Mouse (Mus musculus): Measurements from ENCODE around the gene Rapgef5. TPM values are rescaled to one million over a fixed set of nuclear protein-coding genes. Genes with fewer than 3 reads are reported as not detected.

Rapgef5 gene
- polyA plus RNA-seq, 1 experiment from 2014 or later = 52.1 TPM

GRCm38 (mm10) chr12:117632133-117632532 is 115.9 kb downstream of the Rapgef5 start:
- Histone ChIP-seq H3K27me3 (replicated peaks; ENCODE audit: insufficient read depth, low read length) (no peaks in the 10 kb centered on the region), H3K36me3 (ENCODE audit: insufficient read depth, low read length) (no peaks in the 10 kb centered on the region), H3K4me2 (replicated peaks; ENCODE audit: low read depth, low read length) (no peak overlapping the region), H3K9me3 (ENCODE audit: low read length) (no peaks in the 10 kb centered on the region), H3K4me1 (ENCODE audit: insufficient read depth, low read depth, low read length) (no peaks in the 10 kb centered on the region), H3K9ac (replicated peaks; ENCODE audit: low read depth) (no peak overlapping the region), H3K27ac (ENCODE audit: low read length) (no peak overlapping the region), H3K4me3 (ENCODE audit: low read depth, low read length) (no peak overlapping the region)
- TF ChIP-seq EP300 (IDR thresholded peaks at IDR 0.05) (peak; percentile 62), CTCF (IDR thresholded peaks at IDR 0.05) (0 out of 2 replicates have a peak, but pooled peaks have one; percentile 2)
- DNase-seq (ENCODE audit: low spot score) = no peak
- WGBS = 43% methylated on average over 1 of the region's 1 CpGs
- peak; percentile 28; the same call in 1 of the 2 replicates for ATAC-seq

- H3K4me1 ChIP-seq (ENCODE audit: insufficient read depth, low read depth, low read length) = no peaks in the 10 kb centered on the region; the same call in 1 of the 2 replicates
- no peak for DNase-seq (ENCODE audit: low spot score)
- H3K9me3 ChIP-seq (ENCODE audit: low read length) = no peaks in the 10 kb centered on the region
- no peak overlapping the region for H3K4me2 ChIP-seq (replicated peaks; ENCODE audit: low read depth, low read length)
- 62% methylated on average over 2 of the region's 2 CpGs for WGBS
- no peak overlapping the region for H3K4me3 ChIP-seq (ENCODE audit: low read depth, low read length)
- no peaks in the 10 kb centered on the region for H3K27me3 ChIP-seq (replicated peaks; ENCODE audit: insufficient read depth, low read length)
- no peaks in the 10 kb centered on the region for H3K36me3 ChIP-seq (ENCODE audit: insufficient read depth, low read length)
- TF ChIP-seq CTCF (IDR thresholded peaks at IDR 0.05) = no peak
- no peak overlapping the region for H3K9ac ChIP-seq (replicated peaks; ENCODE audit: low read depth)
- no peak for ATAC-seq
- no peak overlapping the region for H3K27ac ChIP-seq (ENCODE audit: low read length)
These were observed 120.0 kb downstream of the Rapgef5 start for GRCm38 (mm10) chr12:117636139-117636772.

GRCm38 (mm10) chr12:117636969-117637368 is 120.7 kb downstream of the Rapgef5 start:
- H3K36me3 ChIP-seq (ENCODE audit: insufficient read depth, low read length) = no peaks in the 10 kb centered on the region
- 46% methylated on average over 6 of the region's 6 CpGs for WGBS
- no peaks in the 10 kb centered on the region for H3K9me3 ChIP-seq (ENCODE audit: low read length)
- TF ChIP-seq EP300 (IDR thresholded peaks at IDR 0.05) (no peak), CTCF (IDR thresholded peaks at IDR 0.05) (no peak)
- no peaks in the 10 kb centered on the region; the same call in 1 of the 2 replicates for H3K4me1 ChIP-seq (ENCODE audit: insufficient read depth, low read depth, low read length)
- ATAC-seq (peak; percentile 38; the same call in 1 of the 2 replicates), DNase-seq (ENCODE audit: low spot score) (peak; percentile 21)
- H3K9ac ChIP-seq (replicated peaks; ENCODE audit: low read depth) = no peak overlapping the region
- H3K4me3 ChIP-seq (ENCODE audit: low read depth, low read length) = no peak overlapping the region
- no peaks in the 10 kb centered on the region for H3K27me3 ChIP-seq (replicated peaks; ENCODE audit: insufficient read depth, low read length)
- H3K27ac ChIP-seq (ENCODE audit: low read length) = no peak overlapping the region
- H3K4me2 ChIP-seq (replicated peaks; ENCODE audit: low read depth, low read length) = no peak overlapping the region

GRCm38 (mm10) chr12:117638833-117639232 is 122.6 kb downstream of the Rapgef5 start:
- H3K4me1 ChIP-seq (ENCODE audit: insufficient read depth, low read depth, low read length) = no peaks in the 10 kb centered on the region; the same call in 1 of the 2 replicates
- no peak overlapping the region for H3K4me2 ChIP-seq (replicated peaks; ENCODE audit: low read depth, low read length)
- H3K4me3 ChIP-seq (ENCODE audit: low read depth, low read length) = no peak overlapping the region
- H3K36me3 ChIP-seq (ENCODE audit: insufficient read depth, low read length) = no peaks in the 10 kb centered on the region
- H3K9me3 ChIP-seq (ENCODE audit: low read length) = no peaks in the 10 kb centered on the region
- no peak for TF ChIP-seq EP300 (IDR thresholded peaks at IDR 0.05)
- TF ChIP-seq CTCF (IDR thresholded peaks at IDR 0.05) = no peak
- WGBS = 80% methylated on average over 2 of the region's 2 CpGs
- no peak overlapping the region for H3K9ac ChIP-seq (replicated peaks; ENCODE audit: low read depth)
- H3K27ac ChIP-seq (ENCODE audit: low read length) = no peak overlapping the region
- DNase-seq (ENCODE audit: low spot score) = no peak
- no peak for ATAC-seq
- H3K27me3 ChIP-seq (replicated peaks; ENCODE audit: insufficient read depth, low read length) = no peaks in the 10 kb centered on the region

- Histone ChIP-seq H3K9ac (replicated peaks; ENCODE audit: low read depth) (no peak overlapping the region), H3K27ac (ENCODE audit: low read length) (no peak overlapping the region), H3K9me3 (ENCODE audit: low read length) (no peaks in the 10 kb centered on the region), H3K4me2 (replicated peaks; ENCODE audit: low read depth, low read length) (no peak overlapping the region), H3K36me3 (ENCODE audit: insufficient read depth, low read length) (no peaks in the 10 kb centered on the region), H3K4me1 (ENCODE audit: insufficient read depth, low read depth, low read length) (no peaks in the 10 kb centered on the region; the same call in 1 of the 2 replicates), H3K4me3 (ENCODE audit: low read depth, low read length) (no peak overlapping the region), H3K27me3 (replicated peaks; ENCODE audit: insufficient read depth, low read length) (no peaks in the 10 kb centered on the region)
- ATAC-seq (peak; percentile 26; the same call in 1 of the 2 replicates), DNase-seq (ENCODE audit: low spot score) (no peak)
- WGBS = 58% methylated on average over 6 of the region's 6 CpGs
- 0 out of 2 replicates have a peak, but pooled peaks have one; percentile 10 for TF ChIP-seq EP300 (IDR thresholded peaks at IDR 0.05)
- peak; percentile 17; the same call in 1 of the 2 replicates for TF ChIP-seq CTCF (IDR thresholded peaks at IDR 0.05)
These were observed 123.3 kb downstream of the Rapgef5 start for GRCm38 (mm10) chr12:117639356-117640121.

- DNase-seq (ENCODE audit: low spot score) (no peak), ATAC-seq (peak; percentile 37; the same call in 1 of the 2 replicates)
- Histone ChIP-seq H3K4me3 (ENCODE audit: low read depth, low read length) (no peak overlapping the region), H3K4me2 (replicated peaks; ENCODE audit: low read depth, low read length) (no peak overlapping the region), H3K27ac (ENCODE audit: low read length) (no peak overlapping the region), H3K9ac (replicated peaks; ENCODE audit: low read depth) (no peak overlapping the region), H3K27me3 (replicated peaks; ENCODE audit: insufficient read depth, low read length) (no peaks in the 10 kb centered on the region), H3K36me3 (ENCODE audit: insufficient read depth, low read length) (no peaks in the 10 kb centered on the region), H3K4me1 (ENCODE audit: insufficient read depth, low read depth, low read length) (no peaks in the 10 kb centered on the region; the same call in 1 of the 2 replicates), H3K9me3 (ENCODE audit: low read length) (no peaks in the 10 kb centered on the region)
- WGBS = 36% methylated on average over 2 of the region's 2 CpGs
- no peak for TF ChIP-seq CTCF (IDR thresholded peaks at IDR 0.05)
These were observed 126.2 kb downstream of the Rapgef5 start for GRCm38 (mm10) chr12:117642512-117642911.

Data from lung, postnatal 0 days (tissue).